Mouse (Mus musculus) heart, embryonic 10.5 days (tissue): ENCODE measurements at regions not wholly inside any gene's neighbourhood (a gene's known extent, or its start where the extent isn't known, plus 50 kb on each side); places are given as distances from the start of the nearest gene placed in this dataset.

ENCODE experiments used
- DNase-seq: peaks from one replicate; pipeline ENCODE4 v3.0.0-alpha.2; 2017; ENCODE audit warnings: low spot score
- H3K27ac ChIP-seq: fragments of 300-500 bp; sonication (generic); 2 replicates; pipeline ENCODE4 v1.5.1; 2016; ENCODE audit warnings: mild to moderate bottlenecking
- H3K27me3 ChIP-seq: fragments of 300-500 bp; sonication (generic); 2 replicates; pipeline ENCODE4 v1.6.1; 2016; ENCODE audit warnings: mild to moderate bottlenecking; ENCODE audit not compliant: poor library complexity, insufficient read depth, severe bottlenecking
- H3K36me3 ChIP-seq: fragments of 300-500 bp; sonication (generic); 2 replicates; pipeline ENCODE4 v1.6.1; 2016; ENCODE audit warnings: mild to moderate bottlenecking, moderate library complexity
- H3K4me1 ChIP-seq: fragments of 300-500 bp; sonication (generic); 2 replicates; pipeline ENCODE4 v1.6.1; 2016; ENCODE audit warnings: mild to moderate bottlenecking
- H3K4me3 ChIP-seq: fragments of 300-500 bp; sonication (generic); 2 replicates; pipeline ENCODE4 v1.5.1; 2016; ENCODE audit warnings: mild to moderate bottlenecking, moderate library complexity
- H3K9me3 ChIP-seq: fragments of 300-500 bp; sonication (generic); 2 replicates; pipeline ENCODE4 v1.6.1; 2016; ENCODE audit warnings: mild to moderate bottlenecking, moderate library complexity
- WGBS: fragments of 180-500 bp; shearing (Covaris S2); methylation state at CpG from one replicate; pipeline ENCODE4 v1.1.7; 2016; 5-methylcytosine and 5-hydroxymethylcytosine counted together

DNA sequence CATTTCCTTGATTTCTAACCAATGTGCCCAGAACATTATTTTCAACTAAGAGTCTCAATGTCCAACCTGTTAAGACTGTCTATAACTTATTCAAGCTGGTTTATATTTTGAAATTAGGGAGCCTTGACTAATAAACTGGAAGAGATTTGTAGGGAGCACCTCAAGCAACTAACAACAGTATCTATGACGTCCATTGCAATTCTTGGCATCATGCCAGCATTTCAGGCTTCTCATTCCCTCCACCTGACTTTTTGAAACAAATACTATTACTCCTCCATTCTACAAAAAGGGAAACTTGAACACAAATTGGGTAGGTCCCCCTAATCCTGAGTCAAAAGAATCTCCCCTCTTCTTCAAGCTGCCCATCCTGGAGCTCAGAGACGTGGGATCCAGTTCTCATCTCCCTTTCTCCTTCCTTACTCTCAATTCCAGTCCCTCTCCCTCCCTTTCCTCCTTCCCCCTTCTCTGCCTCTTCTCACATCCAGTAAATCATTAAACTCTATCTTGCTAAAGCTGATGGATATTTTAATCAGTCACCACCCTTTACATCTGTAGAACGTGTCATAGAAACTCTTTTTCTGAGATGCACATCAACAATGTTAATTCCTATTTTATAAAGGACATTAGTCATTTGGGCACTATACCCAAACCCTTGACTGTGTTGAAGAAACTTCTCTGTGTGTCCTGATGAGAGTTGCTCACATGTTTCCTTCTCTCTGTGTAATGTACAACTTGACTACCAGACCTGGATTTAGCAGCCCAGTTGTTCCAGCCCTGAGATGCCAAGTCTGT, 50.4 kb upstream of the Nampt start:
- Histone ChIP-seq H3K9me3 (no peaks in the 10 kb centered on the region), H3K4me1 (no peaks in the 10 kb centered on the region), H3K27ac (no peak overlapping the region), H3K36me3 (no peaks in the 10 kb centered on the region), H3K4me3 (no peak overlapping the region), H3K27me3 (0 out of 2 replicates have a peak, but pooled peaks cover 4% of the 10 kb centered on the region)
- 74% methylated on average over 3 of the region's 3 CpGs for WGBS
- no peak for DNase-seq
